Mouse (Mus musculus) retina, adult 2 months (tissue): ENCODE results near the gene Lbhd1.
"Not testable (repeated sequence)": the region's sequence is repeated elsewhere in the genome, so short reads cannot be mapped to it uniquely, and the experiment has no call there.

ENCODE experiments used
- DNase-seq: peaks from one replicate; pipeline ENCODE4 v3.0.0-alpha.2; 2012; ENCODE audit warnings: low read depth, low spot score

The Lbhd1 gene

GRCm38 (mm10) chr19:8871267-8872186, 12.0 kb upstream of the Lbhd1 start, which contains the start of gene Ubxn1:
Gene Ubxn1 (plus strand): TSS chr19:8871496.
- DNase-seq: peak; percentile 87

GRCm38 (mm10) chr19:8872266-8872840, 11.2 kb upstream of the Lbhd1 start:
- no peak for DNase-seq

DNA sequence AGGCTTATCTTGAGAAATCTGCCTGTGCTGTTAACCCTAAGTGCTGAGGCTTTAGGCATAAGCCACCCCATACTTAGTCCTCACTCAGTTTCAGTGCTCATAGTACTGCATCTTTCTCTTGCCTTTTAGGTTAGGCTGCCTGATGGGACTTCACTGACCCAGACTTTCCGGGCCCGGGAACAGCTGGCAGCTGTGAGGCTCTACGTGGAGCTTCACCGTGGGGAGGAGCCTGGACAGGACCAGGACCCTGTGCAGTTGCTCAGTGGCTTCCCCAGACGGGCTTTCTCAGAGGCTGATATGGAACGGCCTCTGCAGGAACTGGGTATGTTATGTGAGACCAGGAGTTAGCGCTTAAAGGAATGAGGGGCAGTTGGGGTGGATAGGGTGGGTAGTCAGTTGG, 8.5 kb upstream of the Lbhd1 start:
- DNase-seq: no peak

GRCm38 (mm10) chr19:8880311-8881033, 3.1 kb upstream of the Lbhd1 start, which contains the start of gene Uqcc3:
Gene Uqcc3 (minus strand): TSS chr19:8880923.
- peak; percentile 80 for DNase-seq

DNA sequence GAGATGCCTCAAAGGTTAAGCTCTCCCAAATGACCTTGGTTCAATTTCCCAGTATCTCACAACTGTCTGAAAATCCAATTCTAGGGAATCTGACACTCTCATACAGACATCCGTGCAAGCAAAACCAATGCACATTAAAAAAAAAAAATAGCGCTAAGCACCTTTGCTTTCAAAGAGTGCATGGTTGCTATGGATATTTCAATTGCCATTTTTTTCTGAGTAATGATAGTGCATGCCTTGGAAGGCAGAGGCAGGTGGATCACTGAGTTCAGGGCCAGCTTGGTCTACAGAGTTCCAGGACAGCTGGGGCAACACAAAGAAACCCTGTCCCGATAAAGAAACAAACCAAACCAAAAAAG, 2.5 kb upstream of the Lbhd1 start:
- no peak for DNase-seq

DNA sequence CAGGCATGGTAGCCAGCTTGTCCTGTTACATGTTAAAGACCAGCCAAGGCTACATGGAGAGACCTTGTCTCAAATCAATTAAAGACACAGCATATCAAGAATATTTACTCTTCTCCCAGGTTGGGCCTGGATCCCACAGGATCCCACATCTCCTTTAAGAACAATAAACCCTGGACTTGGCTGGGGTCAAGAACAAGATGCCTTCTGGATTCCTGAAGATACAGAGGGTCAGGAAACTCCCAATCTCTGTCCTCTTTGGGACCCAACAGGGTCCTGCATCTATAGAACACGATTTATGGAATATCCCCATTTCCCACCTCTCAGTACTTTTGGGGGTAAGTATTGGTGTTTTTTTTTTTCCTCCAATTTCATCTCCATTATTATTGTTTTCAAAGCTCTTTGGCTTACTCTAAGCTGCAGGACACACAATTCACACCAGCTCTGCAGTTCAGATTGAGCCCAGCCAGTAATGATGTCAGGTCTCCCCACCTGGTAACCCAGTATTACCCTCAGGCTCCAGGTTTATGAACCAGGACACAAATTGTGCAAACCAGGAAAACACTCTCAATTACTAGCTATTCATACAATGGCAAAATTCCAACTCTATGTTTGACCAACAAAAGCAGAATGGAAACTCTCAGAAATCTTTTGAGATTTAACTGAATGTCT, 3.5 kb downstream of the Lbhd1 start:
- no peak for DNase-seq

- no peak for DNase-seq
These were observed 4.3 kb downstream of the Lbhd1 start for GRCm38 (mm10) chr19:8887585-8888463.

- DNase-seq: peak; percentile 86
These were observed 5.2 kb downstream of the Lbhd1 start, which contains the start of the genes 1810009A15Rik and Gm49416 for GRCm38 (mm10) chr19:8888511-8889385. Gene 1810009A15Rik (plus strand): TSS chr19:8888853. Gene Gm49416 (plus strand): TSS chr19:8888926.

GRCm38 (mm10) chr19:8892829-8893766, 9.6 kb downstream of the Lbhd1 start, which contains the start of gene Ints5:
Gene Ints5 (plus strand): TSS chr19:8893005.
- peak; percentile 82 for DNase-seq

DNA sequence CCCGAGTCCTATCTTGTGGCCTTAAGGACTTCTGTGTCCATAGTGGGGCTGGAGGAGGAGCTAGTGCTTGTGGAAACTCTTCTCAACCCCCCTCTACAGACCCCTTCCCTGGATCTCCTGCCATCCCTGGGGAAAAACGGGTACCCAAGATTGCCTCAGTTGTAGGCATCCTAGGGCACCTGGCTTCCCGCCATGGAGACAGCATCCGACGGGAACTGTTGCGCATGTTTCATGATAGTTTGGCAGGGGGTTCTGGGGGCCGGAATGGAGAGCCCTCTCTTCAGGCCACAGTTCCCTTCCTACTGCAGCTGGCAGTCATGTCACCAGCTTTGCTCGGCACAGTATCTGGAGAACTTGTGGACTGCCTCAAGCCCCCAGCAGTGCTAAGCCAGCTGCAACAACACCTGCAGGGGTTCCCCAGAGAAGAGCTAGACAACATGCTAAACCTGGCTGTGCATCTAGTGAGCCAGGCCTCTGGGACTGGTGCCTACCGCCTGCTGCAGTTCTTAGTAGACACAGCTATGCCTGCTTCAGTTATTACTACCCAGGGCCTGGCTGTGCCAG, 11.9 kb downstream of the Lbhd1 start:
- DNase-seq: no peak

- DNase-seq: not testable (repeated sequence)
These were observed 12.7 kb downstream of the Lbhd1 start for GRCm38 (mm10) chr19:8896231-8896630.

GRCm38 (mm10) chr19:8897211-8897864, 13.8 kb downstream of the Lbhd1 start:
- not testable (repeated sequence) for DNase-seq

DNA sequence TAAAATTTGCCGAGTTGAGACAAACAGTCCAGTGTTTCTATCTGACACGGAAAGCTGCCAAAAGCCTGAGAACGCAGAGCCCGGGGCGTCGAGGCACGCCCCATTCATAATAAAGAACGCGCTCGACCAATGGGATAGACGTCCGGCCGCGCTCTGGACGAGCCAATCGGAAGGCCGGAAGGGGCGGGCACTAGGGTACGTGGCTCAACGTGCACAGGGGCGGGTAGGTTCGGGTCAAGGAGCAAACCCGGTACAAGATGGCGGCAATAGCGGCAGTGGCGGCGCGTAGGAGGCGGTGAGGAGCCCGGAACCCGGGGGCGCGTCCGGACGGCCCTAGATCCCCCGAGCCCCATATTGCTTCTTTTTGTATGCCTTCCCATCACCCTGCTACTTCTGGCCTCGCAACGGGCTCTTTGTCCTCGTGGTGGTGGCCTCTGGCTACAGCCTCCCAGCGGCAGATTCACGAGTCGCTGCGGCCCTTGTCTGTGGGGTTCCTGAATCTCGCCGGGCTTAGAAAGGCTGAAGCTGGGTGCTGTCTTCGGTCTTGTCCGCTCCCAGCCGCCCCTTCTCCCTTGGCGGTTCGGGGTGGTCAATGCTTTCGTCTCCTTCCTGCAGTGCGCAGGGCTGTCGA, 14.4 kb downstream of the Lbhd1 start, which contains the start of gene Ganab:
TSS of gene Ganab (plus strand) at position 207 of the 631 bp plus-strand sequence.
- DNase-seq: peak; percentile 87

GRCm38 (mm10) chr19:8898576-8898975, 15.0 kb downstream of the Lbhd1 start:
- DNase-seq: no peak

GRCm38 (mm10) chr19:8899079-8899478, 15.5 kb downstream of the Lbhd1 start:
- DNase-seq: no peak

GRCm38 (mm10) chr19:8903412-8903811, 19.9 kb downstream of the Lbhd1 start:
- DNase-seq: no peak

DNA sequence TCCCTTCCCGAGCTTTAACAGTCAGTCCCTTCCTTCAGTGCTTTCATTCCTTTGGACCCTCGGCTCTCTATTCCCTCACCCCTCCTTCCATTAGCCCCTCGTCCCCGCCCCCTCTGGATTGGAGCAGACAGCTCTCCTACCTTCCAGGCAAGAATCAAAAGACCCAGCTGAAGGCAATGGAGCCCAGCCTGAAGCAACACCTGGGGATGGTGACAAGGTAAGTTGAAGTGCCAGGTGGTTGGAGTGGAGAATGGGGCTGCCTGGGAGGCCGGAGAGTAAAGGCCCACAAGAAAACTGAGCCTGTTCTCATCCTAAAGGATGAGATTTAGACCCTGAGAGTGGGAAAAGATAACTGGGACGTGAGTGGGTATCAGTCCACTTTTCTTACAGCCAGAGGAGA, 25.0 kb downstream of the Lbhd1 start:
- DNase-seq: no peak
